Mouse (Mus musculus) forebrain, embryonic 12.5 days (tissue): ENCODE results near the gene Hand1. TPM values are rescaled to one million over a fixed set of nuclear protein-coding genes. Genes with fewer than 3 reads are reported as not detected.

Source experiments
- ATAC-seq: fragments of 200-750 bp; cut with Nextera tagmentation; 2 replicates; pipeline ENCODE4 v1.8.0; 2017; ENCODE audit warnings: moderate TSS enrichment; ENCODE audit not compliant: low FRiP score
- H3K27ac ChIP-seq: fragments of 300-500 bp; sonication (generic); 2 replicates; pipeline ENCODE4 v1.5.1; 2016; ENCODE audit warnings: mild to moderate bottlenecking
- H3K27me3 ChIP-seq: fragments of 300-500 bp; sonication (generic); 2 replicates; pipeline ENCODE4 v1.6.1; 2016; ENCODE audit warnings: mild to moderate bottlenecking
- H3K36me3 ChIP-seq: fragments of 300-500 bp; sonication (generic); replicated peaks from 2 replicates; pipeline ENCODE4 v1.6.1; 2016; ENCODE audit warnings: mild to moderate bottlenecking
- H3K4me1 ChIP-seq: fragments of 300-500 bp; sonication (generic); 2 replicates; pipeline ENCODE4 v1.6.1; 2016
- H3K4me2 ChIP-seq: fragments of 300-500 bp; sonication (generic); 2 replicates; pipeline ENCODE4 v1.6.1; 2016; ENCODE audit warnings: mild to moderate bottlenecking, moderate library complexity
- H3K4me3 ChIP-seq: fragments of 300-500 bp; sonication (generic); replicated peaks from 2 replicates; pipeline ENCODE4 v1.5.1; 2016; ENCODE audit warnings: mild to moderate bottlenecking
- H3K9ac ChIP-seq: fragments of 300-500 bp; sonication (generic); 2 replicates; pipeline ENCODE4 v1.6.1; 2016; ENCODE audit warnings: mild to moderate bottlenecking
- H3K9me3 ChIP-seq: fragments of 300-500 bp; sonication (generic); 2 replicates; pipeline ENCODE4 v1.6.1; 2016
- WGBS: fragments of 180-500 bp; shearing (Covaris S2); methylation state at CpG from one replicate; pipeline ENCODE4 v1.1.7; 2016; 5-methylcytosine and 5-hydroxymethylcytosine counted together
- polyA plus RNA-seq: library from polyadenylated mRNA; unstranded; fragments of >200 nt; fragmentation: Nextera tagmentation; extraction: Ambion mirVana; gene quantifications from 2 replicates; pipeline ENCODE4 v1.2.1, GENCODE M21; 2016

Hand1 gene
- polyA plus RNA-seq, 1 experiment from 2014 or later, result not detected

GRCm38 (mm10) chr11:57812212-57812611, 20.4 kb downstream of the Hand1 start:
- ATAC-seq, result no peak
- H3K9me3 ChIP-seq, result no peaks in the 10 kb centered on the region
- H3K27ac ChIP-seq, result no peak overlapping the region
- no peaks in the 10 kb centered on the region for H3K27me3 ChIP-seq
- WGBS, result 96% methylated on average over 8 of the region's 8 CpGs
- H3K9ac ChIP-seq, result no peak overlapping the region
- H3K4me2 ChIP-seq, result no peak overlapping the region
- no peak overlapping the region for H3K4me3 ChIP-seq
- no peaks in the 10 kb centered on the region for H3K4me1 ChIP-seq
- H3K36me3 ChIP-seq, result peaks cover 43% of the 10 kb centered on the region

- ATAC-seq, result no peak
- Histone ChIP-seq H3K4me3 (no peak overlapping the region), H3K9ac (no peak overlapping the region), H3K36me3 (peaks cover 51% of the 10 kb centered on the region), H3K27me3 (no peaks in the 10 kb centered on the region), H3K4me2 (no peak overlapping the region), H3K9me3 (no peaks in the 10 kb centered on the region), H3K27ac (no peak overlapping the region), H3K4me1 (no peaks in the 10 kb centered on the region)
- 90% methylated on average over 7 of the region's 7 CpGs for WGBS
These were observed 21.6 kb downstream of the Hand1 start for GRCm38 (mm10) chr11:57811006-57811405.

- Histone ChIP-seq H3K27ac (no peak overlapping the region), H3K9me3 (no peaks in the 10 kb centered on the region), H3K9ac (no peak overlapping the region), H3K4me1 (0 out of 2 replicates have a peak, but pooled peaks cover 3% of the 10 kb centered on the region), H3K27me3 (no peaks in the 10 kb centered on the region), H3K36me3 (peaks cover 52% of the 10 kb centered on the region), H3K4me3 (no peak overlapping the region), H3K4me2 (no peak overlapping the region)
- 95% methylated on average over 8 of the region's 8 CpGs for WGBS
- ATAC-seq, result no peak
These were observed 22.9 kb downstream of the Hand1 start for GRCm38 (mm10) chr11:57809732-57810098.

DNA sequence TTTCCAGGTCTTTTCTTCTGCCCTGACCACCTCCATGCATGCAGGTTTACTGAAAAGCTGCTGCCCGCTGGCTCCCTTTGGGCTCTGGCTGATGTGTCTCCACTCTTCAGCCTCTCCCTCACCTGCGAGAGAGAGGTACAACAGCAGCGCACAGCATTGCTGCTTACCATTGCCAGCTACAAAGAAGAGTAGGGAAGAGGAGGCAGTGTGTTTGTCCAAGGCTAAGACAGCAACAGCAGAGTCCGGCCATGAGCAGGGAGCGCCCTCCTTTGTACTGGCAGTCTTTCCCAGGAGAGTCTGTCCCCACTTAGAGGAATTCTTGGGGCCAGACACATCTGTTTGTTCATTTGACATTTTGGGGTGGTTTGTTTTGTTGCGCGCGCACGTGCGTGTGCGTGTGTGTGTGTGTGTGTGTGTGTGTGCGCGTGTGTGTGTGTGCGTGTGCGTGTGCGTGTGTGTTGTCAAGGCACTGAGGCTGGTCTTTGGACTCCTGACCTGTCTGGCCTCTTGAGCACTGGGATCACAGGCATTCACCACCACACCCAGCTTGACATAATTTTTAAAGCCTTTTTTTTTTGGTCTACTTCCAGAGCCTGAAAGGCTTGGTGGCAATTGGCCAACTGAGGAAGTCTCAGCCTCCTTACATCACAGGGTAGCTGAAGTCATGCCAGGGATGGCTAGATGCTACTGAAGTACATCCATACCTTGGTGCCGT, 23.4 kb downstream of the Hand1 start:
- H3K4me3 ChIP-seq, result no peak overlapping the region
- H3K36me3 ChIP-seq, result peaks cover 52% of the 10 kb centered on the region
- H3K9ac ChIP-seq, result no peak overlapping the region
- no peaks in the 10 kb centered on the region for H3K9me3 ChIP-seq
- 96% methylated on average over 17 of the region's 17 CpGs for whole genome bisulfite sequencing
- no peak overlapping the region for H3K4me2 ChIP-seq
- no peaks in the 10 kb centered on the region for H3K27me3 ChIP-seq
- H3K4me1 ChIP-seq, result peaks cover 3% of the 10 kb centered on the region; the same call in 1 of the 2 replicates
- ATAC-seq, result no peak
- no peak overlapping the region for H3K27ac ChIP-seq

DNA sequence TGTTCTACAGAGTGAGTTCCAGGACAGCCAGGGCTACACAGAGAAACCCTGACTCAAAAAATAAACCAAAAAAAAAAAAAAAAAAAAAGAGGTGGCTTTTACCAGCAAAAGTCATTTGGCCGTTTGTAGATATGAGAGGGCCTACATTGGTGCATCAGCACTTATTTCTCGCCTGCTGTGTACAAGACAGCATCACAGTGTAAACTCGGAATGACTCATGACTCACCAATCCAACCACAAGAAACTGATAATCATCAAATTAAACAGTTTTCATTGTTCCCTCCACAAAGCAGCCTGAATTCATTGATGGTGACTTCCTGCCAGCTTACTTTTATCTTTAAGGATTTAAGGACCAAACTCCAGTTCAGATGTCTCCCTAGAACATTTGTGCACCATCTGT, 27.6 kb downstream of the Hand1 start:
- Histone ChIP-seq H3K27me3 (no peaks in the 10 kb centered on the region), H3K4me2 (no peak overlapping the region), H3K27ac (no peak overlapping the region), H3K9ac (no peak overlapping the region), H3K4me3 (no peak overlapping the region), H3K36me3 (peaks cover 34% of the 10 kb centered on the region), H3K4me1 (peaks cover 31% of the 10 kb centered on the region), H3K9me3 (no peaks in the 10 kb centered on the region)
- ATAC-seq, result no peak
- WGBS, result 80% methylated on average over 3 of the region's 3 CpGs

DNA sequence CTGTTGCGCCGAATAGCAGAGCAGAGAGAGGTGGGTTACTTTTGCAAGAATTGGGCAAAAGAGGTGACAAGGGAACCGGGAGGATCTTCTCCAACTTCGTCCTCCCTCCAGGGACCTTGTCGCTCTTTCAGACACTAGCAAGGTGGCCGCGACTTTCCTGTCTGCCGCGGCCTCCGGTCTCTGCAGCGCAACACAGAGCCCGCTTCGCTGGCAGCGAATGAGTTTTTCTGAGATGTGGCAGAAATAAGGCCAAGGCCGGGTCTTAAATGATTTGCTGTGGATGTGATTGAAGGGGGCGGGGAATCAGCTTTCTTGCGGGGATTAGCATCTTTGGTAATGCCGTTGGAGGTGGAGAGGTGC, 30.1 kb downstream of the Hand1 start:
- Histone ChIP-seq H3K9me3 (no peaks in the 10 kb centered on the region), H3K4me1 (peaks cover 32% of the 10 kb centered on the region), H3K4me3 (peak overlapping the region; percentile 98), H3K27me3 (no peaks in the 10 kb centered on the region), H3K9ac (peak overlapping the region; percentile 92), H3K27ac (no peak overlapping the region), H3K4me2 (peak overlapping the region; percentile 96), H3K36me3 (peaks cover 11% of the 10 kb centered on the region; the same call in 1 of the 2 replicates)
- ATAC-seq, result no peak
- WGBS, result 2% methylated on average over 18 of the region's 18 CpGs

GRCm38 (mm10) chr11:57801766-57802510, 30.7 kb downstream of the Hand1 start:
- Histone ChIP-seq H3K27me3 (no peaks in the 10 kb centered on the region), H3K4me3 (peak overlapping the region; percentile 98), H3K9ac (peak overlapping the region; percentile 92), H3K27ac (peak overlapping the region; percentile 70), H3K36me3 (peaks cover 9% of the 10 kb centered on the region; the same call in 1 of the 2 replicates), H3K4me2 (peak overlapping the region; percentile 96), H3K4me1 (peaks cover 32% of the 10 kb centered on the region), H3K9me3 (no peaks in the 10 kb centered on the region)
- peak; percentile 69 for ATAC-seq
- WGBS, result under 1% methylated on average over 75 of the region's 85 CpGs

DNA sequence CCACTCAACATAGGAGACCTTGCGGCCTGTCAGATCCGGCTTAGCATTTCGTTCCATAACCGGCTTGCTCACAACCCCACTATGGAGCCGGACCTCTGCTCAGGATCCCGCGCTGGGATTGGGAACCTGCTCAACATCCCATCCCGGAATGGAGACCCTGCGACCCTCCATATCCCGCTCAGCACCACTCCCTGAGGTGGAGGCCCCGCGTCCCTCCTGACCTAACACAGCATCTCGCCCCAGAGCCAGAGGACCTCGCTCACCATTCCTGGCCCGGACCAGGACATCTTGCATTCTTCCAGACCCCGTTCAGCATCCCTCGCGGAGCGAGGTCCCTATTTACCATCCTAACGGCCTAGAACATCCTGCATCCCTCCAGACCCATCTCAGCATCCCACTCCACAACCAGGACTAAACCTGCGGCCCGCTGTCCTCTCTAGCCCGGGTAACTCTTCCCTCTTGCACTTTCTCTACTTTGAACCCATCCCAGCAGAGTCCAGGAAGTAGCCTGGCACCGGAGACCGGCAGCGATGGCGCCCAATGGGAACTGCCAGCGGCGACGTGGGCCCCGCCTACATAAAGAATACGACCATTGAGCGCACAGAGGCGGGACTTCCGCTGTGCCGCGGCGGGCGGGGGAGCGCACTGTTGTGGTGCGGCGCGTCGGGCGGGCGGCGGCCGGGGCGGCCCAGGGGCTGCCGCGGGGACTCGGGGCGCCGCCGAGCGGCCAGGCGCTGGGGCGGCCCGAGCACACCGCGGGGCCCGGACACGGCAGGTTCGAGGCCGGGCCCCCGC, 31.4 kb downstream of the Hand1 start, which contains the start of gene Sap30l:
Gene Sap30l (plus strand): TSS at position 667 of the 795 bp plus-strand sequence.
- Histone ChIP-seq H3K9ac (peak within 1 kb of the TSS; percentile 92), H3K4me2 (peak within 1 kb of the TSS; percentile 96), H3K36me3 (0 out of 2 replicates have a peak, but pooled peaks cover 2% of the 10 kb centered on the region), H3K4me1 (peaks cover 32% of the 10 kb centered on the region), H3K27me3 (no peaks in the 10 kb centered on the region), H3K9me3 (no peaks in the 10 kb centered on the region), H3K4me3 (peak within 1 kb of the TSS; percentile 98), H3K27ac (peak within 1 kb of the TSS; percentile 70)
- ATAC-seq, result peak; percentile 98
- under 1% methylated on average over 66 of the region's 66 CpGs for WGBS

GRCm38 (mm10) chr11:57800266-57800951, 32.2 kb downstream of the Hand1 start:
- peak overlapping the region; percentile 65; the same call in 1 of the 2 replicates for H3K27ac ChIP-seq
- H3K4me2 ChIP-seq, result peak overlapping the region; percentile 96
- peaks cover 32% of the 10 kb centered on the region for H3K4me1 ChIP-seq
- ATAC-seq, result no peak
- WGBS, result 17% methylated on average over 22 of the region's 22 CpGs
- H3K9ac ChIP-seq, result peak overlapping the region; percentile 76
- H3K9me3 ChIP-seq, result no peaks in the 10 kb centered on the region
- H3K4me3 ChIP-seq, result peak overlapping the region; percentile 98
- no peaks in the 10 kb centered on the region for H3K27me3 ChIP-seq
- H3K36me3 ChIP-seq, result no peaks in the 10 kb centered on the region

GRCm38 (mm10) chr11:57799456-57799855, 33.2 kb downstream of the Hand1 start:
- H3K27ac ChIP-seq, result no peak overlapping the region

DNA sequence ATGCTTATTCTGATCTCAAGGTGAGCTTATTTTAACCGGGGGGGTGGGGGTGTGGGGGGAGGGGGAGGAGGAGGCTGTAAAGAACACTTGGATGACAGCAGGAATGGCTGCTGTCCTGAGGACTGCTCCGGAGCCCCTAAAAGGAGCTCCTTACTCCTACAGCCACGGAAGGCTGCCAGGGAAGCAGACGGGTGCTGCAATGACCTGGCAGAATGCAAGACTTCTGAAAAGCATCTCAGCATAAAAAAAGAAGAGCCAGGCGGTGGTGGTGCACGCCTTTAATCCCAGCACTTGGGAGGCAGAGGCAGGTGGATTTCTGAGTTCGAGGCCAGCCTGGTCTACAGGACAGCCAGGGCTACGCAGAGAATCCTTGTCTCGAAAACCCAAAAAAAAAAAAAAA, 34.8 kb downstream of the Hand1 start:
- Histone ChIP-seq H3K4me1 (peaks cover 16% of the 10 kb centered on the region), H3K27ac (no peak overlapping the region), H3K27me3 (no peaks in the 10 kb centered on the region), H3K4me3 (no peak overlapping the region), H3K9me3 (no peaks in the 10 kb centered on the region), H3K9ac (no peak overlapping the region), H3K36me3 (no peaks in the 10 kb centered on the region), H3K4me2 (no peak overlapping the region)
- WGBS, result 79% methylated on average over 9 of the region's 9 CpGs
- no peak for ATAC-seq

More at GRCm38 (mm10) chr11:57799456-57799855, 33.2 kb downstream of the Hand1 start:
- no peaks in the 10 kb centered on the region for H3K9me3 ChIP-seq
- H3K36me3 ChIP-seq, result no peaks in the 10 kb centered on the region
- H3K27me3 ChIP-seq, result no peaks in the 10 kb centered on the region
- H3K4me2 ChIP-seq, result no peak overlapping the region
- no peak overlapping the region for H3K9ac ChIP-seq
- peaks cover 30% of the 10 kb centered on the region for H3K4me1 ChIP-seq
- WGBS, result 89% methylated on average over 10 of the region's 10 CpGs
- no peak for ATAC-seq
- H3K4me3 ChIP-seq, result no peak overlapping the region
